Mouse (Mus musculus) lung, postnatal 0 days (tissue): ENCODE measurements around the gene Mtrr. TPM values are rescaled to one million over a fixed set of nuclear protein-coding genes. Genes with fewer than 3 reads are reported as not detected.

Experiments
- ATAC-seq: fragments of 200-750 bp; cut with Nextera tagmentation; 2 replicates; pipeline ENCODE4 v1.8.0; 2017; ENCODE audit warnings: moderate library complexity
- DNase-seq: peaks from one replicate; pipeline ENCODE4 v3.0.0-alpha.2; 2016; ENCODE audit warnings: low spot score
- H3K27ac ChIP-seq: fragments of 300-500 bp; sonication (generic); 2 replicates; pipeline ENCODE4 v1.5.1; 2014; ENCODE audit warnings: antibody characterized with exemption, mild to moderate bottlenecking, low read length, mixed read lengths
- H3K27me3 ChIP-seq: fragments of 300-500 bp; sonication (generic); replicated peaks from 2 replicates; pipeline ENCODE4 v1.6.1; 2014; ENCODE audit warnings: low read length, mixed read lengths; ENCODE audit not compliant: insufficient read depth
- H3K36me3 ChIP-seq: fragments of 300-500 bp; sonication (generic); 2 replicates; pipeline ENCODE4 v1.6.1; 2014; ENCODE audit warnings: low read length, mixed read lengths; ENCODE audit not compliant: insufficient read depth
- H3K4me1 ChIP-seq: fragments of 300-500 bp; sonication (generic); 2 replicates; pipeline ENCODE4 v1.6.1; 2014; ENCODE audit warnings: antibody characterized with exemption, low read depth, low read length, mixed read lengths; ENCODE audit not compliant: insufficient read depth
- H3K4me2 ChIP-seq: fragments of 300-500 bp; sonication (generic); replicated peaks from 2 replicates; pipeline ENCODE4 v1.6.1; 2014; ENCODE audit warnings: low read depth, mild to moderate bottlenecking, low read length, moderate library complexity, mixed read lengths
- H3K4me3 ChIP-seq: fragments of 300-500 bp; sonication (generic); 2 replicates; pipeline ENCODE4 v1.5.1; 2014; ENCODE audit warnings: low read depth, low read length
- H3K9ac ChIP-seq: fragments of 300-500 bp; sonication (generic); replicated peaks from 2 replicates; pipeline ENCODE4 v1.6.1; 2014; ENCODE audit warnings: low read depth, mild to moderate bottlenecking
- H3K9me3 ChIP-seq: fragments of 300-500 bp; sonication (generic); 2 replicates; pipeline ENCODE4 v1.6.1; 2016; ENCODE audit warnings: low read length, mixed read lengths
- CTCF ChIP-seq: IDR thresholded peaks from 2 replicates; pipeline ENCODE4 v1.5.1; 2016; ENCODE audit warnings: antibody characterized with exemption, mild to moderate bottlenecking
- EP300 ChIP-seq: IDR thresholded peaks from 2 replicates; pipeline ENCODE4 v1.6.1; 2016; ENCODE audit warnings: antibody characterized with exemption, mild to moderate bottlenecking, control low read depth
- WGBS: fragments of 180-500 bp; shearing (Covaris S2); extraction: QIAGEN DNeasy Blood & Tissue Kit; methylation state at CpG from one replicate; pipeline ENCODE4 v1.1.7; 2014; 5-methylcytosine and 5-hydroxymethylcytosine counted together
- polyA plus RNA-seq: library from polyadenylated mRNA; unstranded; fragments of >200 nt; fragmentation: Nextera tagmentation; extraction: Ambion mirVana; gene quantifications from 2 replicates; pipeline ENCODE4 v1.2.1, GENCODE M21; 2015

The Mtrr gene
- polyA plus RNA-seq, 1 experiment from 2014 or later = 9.7 TPM

- H3K27ac ChIP-seq = no peak overlapping the region
- no peaks in the 10 kb centered on the region for H3K27me3 ChIP-seq
- peak; percentile 21; the same call in 1 of the 2 replicates for ATAC-seq
- H3K9ac ChIP-seq = no peak overlapping the region
- no peak overlapping the region for H3K4me2 ChIP-seq
- 21% methylated on average over 6 of the region's 6 CpGs for WGBS
- no peak overlapping the region for H3K4me3 ChIP-seq
- TF ChIP-seq EP300 (no peak), CTCF (peak; percentile 70)
- H3K36me3 ChIP-seq = no peaks in the 10 kb centered on the region
- H3K9me3 ChIP-seq = no peaks in the 10 kb centered on the region
- DNase-seq = peak; percentile 55
- H3K4me1 ChIP-seq = no peaks in the 10 kb centered on the region; the same call in 1 of the 2 replicates
Observed at GRCm38 (mm10) chr13:68601184-68601583, 19.2 kb upstream of the Mtrr start.

- Histone ChIP-seq H3K36me3 (no peaks in the 10 kb centered on the region), H3K27ac (no peak overlapping the region), H3K4me2 (no peak overlapping the region), H3K4me3 (no peak overlapping the region), H3K9me3 (no peaks in the 10 kb centered on the region), H3K4me1 (no peaks in the 10 kb centered on the region), H3K27me3 (no peaks in the 10 kb centered on the region), H3K9ac (no peak overlapping the region)
- no peak for ATAC-seq
- no peak for DNase-seq
- TF ChIP-seq EP300 (no peak), CTCF (peak; percentile 27)
Observed at GRCm38 (mm10) chr13:68598953-68599352, 17.0 kb upstream of the Mtrr start.

- H3K4me1 ChIP-seq = no peaks in the 10 kb centered on the region
- no peak overlapping the region for H3K27ac ChIP-seq
- ATAC-seq = peak; percentile 84
- H3K9ac ChIP-seq = no peak overlapping the region
- no peak overlapping the region for H3K4me3 ChIP-seq
- H3K9me3 ChIP-seq = no peaks in the 10 kb centered on the region
- H3K36me3 ChIP-seq = 0 out of 2 replicates have a peak, but pooled peaks cover 4% of the 10 kb centered on the region
- TF ChIP-seq EP300 = no peak
- 10% methylated on average over 13 of the region's 13 CpGs for WGBS
- DNase-seq = peak; percentile 60
- peak overlapping the region; percentile 39 for H3K4me2 ChIP-seq
- no peaks in the 10 kb centered on the region for H3K27me3 ChIP-seq
Observed at GRCm38 (mm10) chr13:68597667-68598066, 15.7 kb upstream of the Mtrr start.

- no peak within 1 kb of the TSS for H3K27ac ChIP-seq
- 12% methylated on average over 10 of the region's 10 CpGs for WGBS
- H3K4me2 ChIP-seq = peak within 1 kb of the TSS; percentile 39
- H3K9me3 ChIP-seq = no peaks in the 10 kb centered on the region
- 0 out of 2 replicates have a peak, but pooled peaks cover 7% of the 10 kb centered on the region for H3K36me3 ChIP-seq
- H3K9ac ChIP-seq = no peak within 1 kb of the TSS
- H3K4me3 ChIP-seq = no peak within 1 kb of the TSS
- ATAC-seq = peak; percentile 37
- H3K4me1 ChIP-seq = no peaks in the 10 kb centered on the region
- TF ChIP-seq EP300 = no peak
- TF ChIP-seq CTCF = no peak
- no peaks in the 10 kb centered on the region for H3K27me3 ChIP-seq
- no peak for DNase-seq
Observed at GRCm38 (mm10) chr13:68597199-68597598, 15.2 kb upstream of the Mtrr start, which contains the start of gene 1700001L19Rik. 1700001L19Rik (plus strand) TSS chr13:68597421.

GRCm38 (mm10) chr13:68593797-68594196 is 11.8 kb upstream of the Mtrr start:
- Histone ChIP-seq H3K36me3 (peaks cover 27% of the 10 kb centered on the region), H3K4me1 (no peaks in the 10 kb centered on the region), H3K27ac (no peak overlapping the region), H3K27me3 (no peaks in the 10 kb centered on the region), H3K4me2 (no peak overlapping the region), H3K9ac (no peak overlapping the region), H3K4me3 (no peak overlapping the region), H3K9me3 (no peaks in the 10 kb centered on the region)
- DNase-seq = peak; percentile 37
- TF ChIP-seq CTCF = peak; percentile 64
- no peak for TF ChIP-seq EP300
- WGBS = 79% methylated on average over 1 of the region's 1 CpGs
- no peak for ATAC-seq

GRCm38 (mm10) chr13:68588352-68588751 is 6.4 kb upstream of the Mtrr start:
- ATAC-seq = no peak
- peaks cover 48% of the 10 kb centered on the region for H3K36me3 ChIP-seq

GRCm38 (mm10) chr13:68585441-68585840 is 3.5 kb upstream of the Mtrr start:
- Histone ChIP-seq H3K4me2 (no peak overlapping the region), H3K9me3 (no peaks in the 10 kb centered on the region), H3K36me3 (peaks cover 25% of the 10 kb centered on the region), H3K9ac (no peak overlapping the region), H3K4me1 (no peaks in the 10 kb centered on the region; the same call in 1 of the 2 replicates), H3K27ac (no peak overlapping the region), H3K4me3 (no peak overlapping the region), H3K27me3 (no peaks in the 10 kb centered on the region)
- TF ChIP-seq CTCF = no peak
- TF ChIP-seq EP300 = no peak
- WGBS = 84% methylated on average over 7 of the region's 7 CpGs
- ATAC-seq = no peak
- no peak for DNase-seq

More at GRCm38 (mm10) chr13:68588352-68588751, 6.4 kb upstream of the Mtrr start:
- no peaks in the 10 kb centered on the region for H3K9me3 ChIP-seq
- H3K4me2 ChIP-seq = no peak overlapping the region
- no peaks in the 10 kb centered on the region for H3K27me3 ChIP-seq
- H3K27ac ChIP-seq = no peak overlapping the region
- H3K4me1 ChIP-seq = no peaks in the 10 kb centered on the region
- no peak for DNase-seq
- TF ChIP-seq CTCF = no peak
- no peak for TF ChIP-seq EP300
- no peak overlapping the region for H3K9ac ChIP-seq
- no peak overlapping the region for H3K4me3 ChIP-seq
